Mouse (Mus musculus): Measurements from ENCODE around the gene Exph5. TPM values are rescaled to one million over a fixed set of nuclear protein-coding genes. Genes with fewer than 3 reads are reported as not detected.

Exph5 gene
- polyA plus RNA-seq, 2 experiments, result 0.47 to 1.9 TPM

GRCm38 (mm10) chr9:53422133-53422896 is 120.8 kb downstream of the Exph5 start:
- no peaks in the 10 kb centered on the region for H3K27me3 ChIP-seq (ENCODE audit: control insufficient read depth, insufficient read depth, low read length)
- no peaks in the 10 kb centered on the region for H3K36me3 ChIP-seq (ENCODE audit: control insufficient read depth, insufficient read depth, low read length)
- no peak for TF ChIP-seq POLR2A (IDR thresholded peaks at IDR 0.05; ENCODE audit: borderline replicate concordance, extremely low read depth, insufficient read depth, insufficient read length)
- H3K9ac ChIP-seq (ENCODE audit: low read depth, low read length, severe bottlenecking), result no peak overlapping the region
- no peak overlapping the region for H3K27ac ChIP-seq (replicated peaks; ENCODE audit: low read depth, low read length)
- DNase-seq (ENCODE audit: low spot score), result no peak
- no peak for ATAC-seq (ENCODE audit: low FRiP score, low read depth)
- H3K9me3 ChIP-seq (ENCODE audit: control insufficient read depth, low read length), result no peaks in the 10 kb centered on the region
- WGBS, result 58% methylated on average over 9 of the region's 9 CpGs
- H3K4me2 ChIP-seq (replicated peaks; ENCODE audit: low read depth, low read length, severe bottlenecking), result no peak overlapping the region
- no peak overlapping the region for H3K4me3 ChIP-seq (replicated peaks; ENCODE audit: low read length)
- no peaks in the 10 kb centered on the region for H3K4me1 ChIP-seq (ENCODE audit: control insufficient read depth, insufficient read depth, low read length)

DNA sequence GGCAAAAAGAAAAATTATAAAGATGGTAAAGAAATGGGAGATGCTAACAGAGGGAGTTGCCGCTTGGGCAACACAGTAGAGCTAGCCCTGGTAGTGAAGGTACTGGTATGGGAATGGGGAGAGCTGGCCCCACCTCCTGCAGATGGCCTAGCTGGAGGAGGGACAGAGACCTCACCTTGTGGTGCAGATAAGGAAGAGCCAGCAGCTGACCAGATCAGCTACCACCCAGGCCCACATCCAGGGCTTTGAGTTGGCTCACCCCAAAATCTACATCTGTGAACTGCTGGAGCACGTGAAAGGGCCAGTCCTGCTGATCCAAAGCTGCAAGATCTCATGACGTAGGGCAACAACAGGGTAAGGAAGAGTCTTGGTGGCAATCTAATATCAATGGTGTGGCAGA is 125.3 kb downstream of the Exph5 start:
- 91% methylated on average over 3 of the region's 3 CpGs for WGBS
- Histone ChIP-seq H3K4me1 (ENCODE audit: control insufficient read depth, insufficient read depth, low read length) (no peaks in the 10 kb centered on the region), H3K9me3 (ENCODE audit: control insufficient read depth, low read length) (no peaks in the 10 kb centered on the region), H3K27ac (replicated peaks; ENCODE audit: low read depth, low read length) (no peak overlapping the region), H3K27me3 (ENCODE audit: control insufficient read depth, insufficient read depth, low read length) (no peaks in the 10 kb centered on the region), H3K36me3 (ENCODE audit: control insufficient read depth, insufficient read depth, low read length) (no peaks in the 10 kb centered on the region), H3K4me3 (replicated peaks; ENCODE audit: low read length) (no peak overlapping the region), H3K9ac (ENCODE audit: low read depth, low read length, severe bottlenecking) (no peak overlapping the region), H3K4me2 (replicated peaks; ENCODE audit: low read depth, low read length, severe bottlenecking) (no peak overlapping the region)
- TF ChIP-seq POLR2A (IDR thresholded peaks at IDR 0.05; ENCODE audit: borderline replicate concordance, extremely low read depth, insufficient read depth, insufficient read length), result no peak
- DNase-seq (ENCODE audit: low spot score) (no peak), ATAC-seq (ENCODE audit: low FRiP score, low read depth) (no peak)

Small RNAs within 50 kb of the gene (microRNA-seq; reads per million reads assigned to microRNA genes)
- not detected for gene Mir130c

Other genes with a start within 250 kb of the Exph5 start
- 8.5 and 14.3 TPM in 2 replicates for gene Ddx10, start 53.6 kb upstream of the Exph5 start, polyA plus RNA-seq (2012; rRNA removed)
- gene Ddx10, start 53.6 kb upstream of the Exph5 start, polyA plus RNA-seq (2014; fragmentation: Nextera tagmentation; extraction: Ambion mirVana), result 26.9 and 27.4 TPM in 2 replicates
- gene Kdelc2, start 82.4 kb downstream of the Exph5 start, polyA plus RNA-seq (2012; rRNA removed), result 10.1 and 13.6 TPM in 2 replicates
- 22.8 and 23.9 TPM in 2 replicates for gene Kdelc2, start 82.4 kb downstream of the Exph5 start, polyA plus RNA-seq (2014; fragmentation: Nextera tagmentation; extraction: Ambion mirVana)
- gene 4930550C14Rik, start 100.7 kb downstream of the Exph5 start, polyA plus RNA-seq (2012; rRNA removed), result 0.49 and 0.80 TPM in 2 replicates
- gene 4930550C14Rik, start 100.7 kb downstream of the Exph5 start, polyA plus RNA-seq (2014; fragmentation: Nextera tagmentation; extraction: Ambion mirVana), result 1.3 TPM in 2 replicates
- gene Atm, start 235.1 kb downstream of the Exph5 start, polyA plus RNA-seq (2012; rRNA removed), result 6.4 and 11.0 TPM in 2 replicates
- gene Atm, start 235.1 kb downstream of the Exph5 start, polyA plus RNA-seq (2014; fragmentation: Nextera tagmentation; extraction: Ambion mirVana), result 12.5 and 15.6 TPM in 2 replicates
- gene Npat, start 235.4 kb downstream of the Exph5 start, polyA plus RNA-seq (2012; rRNA removed), result 12.8 and 15.1 TPM in 2 replicates
- gene Npat, start 235.4 kb downstream of the Exph5 start, polyA plus RNA-seq (2014; fragmentation: Nextera tagmentation; extraction: Ambion mirVana), result 21.1 and 23.1 TPM in 2 replicates